Mouse (Mus musculus) midbrain, embryonic 14.5 days (tissue): Measurements from ENCODE around the gene Kndc1. TPM values are rescaled to one million over a fixed set of nuclear protein-coding genes. Genes with fewer than 3 reads are reported as not detected.

Experiments used
- ATAC-seq: fragments of 200-750 bp; cut with Nextera tagmentation; 2 replicates; pipeline ENCODE4 v1.8.0; 2017; ENCODE audit warnings: moderate number of reproducible peaks, moderate library complexity; ENCODE audit not compliant: low FRiP score, low TSS enrichment
- DNase-seq: peaks from one replicate; pipeline ENCODE4 v3.0.0-alpha.2; 2015
- H3K27ac ChIP-seq: fragments of 300-500 bp; sonication (generic); replicated peaks from 2 replicates; pipeline ENCODE4 v1.5.1; 2014; ENCODE audit warnings: mild to moderate bottlenecking, low read depth, low read length, moderate library complexity
- H3K27me3 ChIP-seq: fragments of 300-500 bp; sonication (generic); 2 replicates; pipeline ENCODE4 v1.6.1; 2014; ENCODE audit warnings: low read length, control low read depth, mixed read lengths; ENCODE audit not compliant: control insufficient read depth, insufficient read depth
- H3K36me3 ChIP-seq: fragments of 300-500 bp; sonication (generic); 2 replicates; pipeline ENCODE4 v1.6.1; 2014; ENCODE audit warnings: low read length, control low read depth; ENCODE audit not compliant: control insufficient read depth, insufficient read depth
- H3K4me1 ChIP-seq: fragments of 300-500 bp; sonication (generic); 2 replicates; pipeline ENCODE4 v1.6.1; 2014; ENCODE audit warnings: mild to moderate bottlenecking, antibody characterized with exemption, low read length, control low read depth; ENCODE audit not compliant: control insufficient read depth, insufficient read depth
- H3K4me2 ChIP-seq: fragments of 300-500 bp; sonication (generic); 2 replicates; pipeline ENCODE4 v1.6.1; 2014; ENCODE audit warnings: mild to moderate bottlenecking, low read length, moderate library complexity
- H3K4me3 ChIP-seq: fragments of 300-500 bp; sonication (generic); replicated peaks from 2 replicates; pipeline ENCODE4 v1.5.1; 2014; ENCODE audit warnings: low read depth, low read length
- H3K9ac ChIP-seq: fragments of 300-500 bp; sonication (generic); replicated peaks from 2 replicates; pipeline ENCODE4 v1.6.1; 2014; ENCODE audit warnings: mild to moderate bottlenecking, low read length, moderate library complexity
- H3K9me3 ChIP-seq: fragments of 300-500 bp; sonication (generic); 2 replicates; pipeline ENCODE4 v1.6.1; 2016; ENCODE audit warnings: low read length, control low read depth, mixed read lengths; ENCODE audit not compliant: control insufficient read depth
- whole genome bisulfite sequencing: fragments of 180-500 bp; shearing (Covaris S2); extraction: QIAGEN DNeasy Blood & Tissue Kit; methylation state at CpG from one replicate; pipeline ENCODE4 v1.1.7; 2014; 5-methylcytosine and 5-hydroxymethylcytosine counted together
- polyA plus RNA-seq: library from polyadenylated mRNA; unstranded; fragments of >200 nt; fragmentation: Nextera tagmentation; extraction: Ambion mirVana; gene quantifications from 2 replicates; pipeline ENCODE4 v1.2.1, GENCODE M21; 2014

Gene Kndc1
- polyA plus RNA-seq, 1 experiment from 2014 or later, result 20.6 TPM

DNA sequence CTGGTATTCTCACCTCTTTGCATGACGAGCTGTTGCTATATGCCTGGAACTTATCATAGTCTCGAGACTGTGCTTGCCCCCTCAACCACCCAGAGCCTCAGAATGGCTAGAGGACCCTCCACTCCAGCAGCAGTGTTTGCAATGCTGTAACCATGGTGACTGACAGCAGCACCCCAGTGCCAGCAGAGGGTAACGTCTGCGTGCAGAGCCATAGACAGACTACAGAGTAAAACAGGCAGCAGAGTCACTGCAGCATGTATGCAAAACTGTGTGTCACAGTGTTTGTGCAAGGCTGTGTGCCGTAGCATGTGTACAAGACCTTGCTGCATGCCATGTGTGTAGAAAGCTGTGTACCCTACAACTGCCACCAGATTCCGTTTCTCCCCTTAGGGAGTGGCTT, 15.0 kb downstream of the Kndc1 start:
- WGBS, result 35% methylated on average over 6 of the region's 6 CpGs
- ATAC-seq (no peak), DNase-seq (peak; percentile 53)
- Histone ChIP-seq H3K9me3 (no peaks in the 10 kb centered on the region), H3K4me2 (no peak overlapping the region), H3K27ac (peak overlapping the region; percentile 17; the same call in 1 of the 2 replicates), H3K4me1 (peaks cover 32% of the 10 kb centered on the region; the same call in 1 of the 2 replicates), H3K27me3 (peaks cover 14% of the 10 kb centered on the region; the same call in 1 of the 2 replicates), H3K4me3 (no peak overlapping the region), H3K9ac (no peak overlapping the region), H3K36me3 (no peaks in the 10 kb centered on the region)

- Histone ChIP-seq H3K4me1 (peaks cover 26% of the 10 kb centered on the region; the same call in 1 of the 2 replicates), H3K9ac (peak overlapping the region; percentile 21; the same call in 1 of the 2 replicates), H3K27ac (peak overlapping the region; percentile 17; the same call in 1 of the 2 replicates), H3K27me3 (peaks cover 20% of the 10 kb centered on the region; the same call in 1 of the 2 replicates), H3K36me3 (no peaks in the 10 kb centered on the region), H3K9me3 (no peaks in the 10 kb centered on the region), H3K4me3 (no peak overlapping the region), H3K4me2 (no peak overlapping the region)
- DNase-seq, result no peak
- no peak for ATAC-seq
- 60% methylated on average over 11 of the region's 11 CpGs for WGBS
Measured at GRCm38 (mm10) chr7:139910204-139910835, 15.8 kb downstream of the Kndc1 start.

- Histone ChIP-seq H3K4me2 (peak overlapping the region; percentile 47), H3K9me3 (no peaks in the 10 kb centered on the region), H3K4me1 (peaks cover 19% of the 10 kb centered on the region; the same call in 1 of the 2 replicates), H3K27ac (no peak overlapping the region), H3K4me3 (peak overlapping the region; percentile 18), H3K27me3 (peaks cover 25% of the 10 kb centered on the region; the same call in 1 of the 2 replicates), H3K36me3 (no peaks in the 10 kb centered on the region), H3K9ac (no peak overlapping the region)
- ATAC-seq, result no peak
- DNase-seq, result peak; percentile 48
- WGBS, result 10% methylated on average over 29 of the region's 29 CpGs
Measured at GRCm38 (mm10) chr7:139914141-139915047, 19.9 kb downstream of the Kndc1 start.

GRCm38 (mm10) chr7:139915646-139916257, 21.3 kb downstream of the Kndc1 start:
- Histone ChIP-seq H3K27me3 (peaks cover 27% of the 10 kb centered on the region; the same call in 1 of the 2 replicates), H3K9ac (0 out of 2 replicates have a peak overlapping the region, but pooled peaks have one; percentile 9), H3K4me3 (no peak overlapping the region), H3K9me3 (no peaks in the 10 kb centered on the region), H3K27ac (0 out of 2 replicates have a peak overlapping the region, but pooled peaks have one; percentile 45), H3K4me2 (peak overlapping the region; percentile 22), H3K4me1 (0 out of 2 replicates have a peak, but pooled peaks cover 9% of the 10 kb centered on the region), H3K36me3 (no peaks in the 10 kb centered on the region)
- ATAC-seq (no peak), DNase-seq (peak; percentile 40)
- 7% methylated on average over 14 of the region's 14 CpGs for WGBS

- Histone ChIP-seq H3K9ac (no peak overlapping the region), H3K36me3 (no peaks in the 10 kb centered on the region), H3K27me3 (peaks cover 27% of the 10 kb centered on the region; the same call in 1 of the 2 replicates), H3K9me3 (no peaks in the 10 kb centered on the region), H3K4me3 (no peak overlapping the region), H3K27ac (no peak overlapping the region), H3K4me2 (no peak overlapping the region), H3K4me1 (0 out of 2 replicates have a peak, but pooled peaks cover 9% of the 10 kb centered on the region)
- ATAC-seq (no peak), DNase-seq (peak; percentile 77)
- WGBS, result 0% methylated on average over 1 of the region's 1 CpGs
Measured at GRCm38 (mm10) chr7:139916345-139916744, 21.8 kb downstream of the Kndc1 start.

DNA sequence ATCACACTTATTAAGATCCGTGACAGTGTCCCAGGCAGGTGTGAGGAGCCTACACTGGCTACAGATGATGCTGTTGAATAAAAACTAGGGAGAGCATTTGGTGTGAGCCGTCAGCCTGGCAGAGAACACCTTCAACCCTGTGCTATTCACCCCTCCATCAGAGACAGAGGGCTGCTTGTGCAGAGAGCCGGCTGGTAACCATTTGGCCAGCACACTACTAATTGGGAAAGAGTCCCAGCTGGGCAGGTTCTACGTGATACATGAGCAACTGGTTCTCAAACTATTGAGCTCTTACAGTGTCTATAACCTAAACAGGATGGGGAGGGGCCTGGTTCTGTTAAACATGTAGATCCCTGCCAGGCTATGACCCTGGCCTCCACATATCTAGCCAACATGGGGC, 23.8 kb downstream of the Kndc1 start:
- no peak for ATAC-seq
- H3K27ac ChIP-seq, result no peak overlapping the region
- no peak overlapping the region for H3K4me3 ChIP-seq
- H3K9me3 ChIP-seq, result no peaks in the 10 kb centered on the region
- H3K4me1 ChIP-seq, result 0 out of 2 replicates have a peak, but pooled peaks cover 9% of the 10 kb centered on the region
- H3K27me3 ChIP-seq, result peaks cover 26% of the 10 kb centered on the region; the same call in 1 of the 2 replicates
- H3K9ac ChIP-seq, result no peak overlapping the region
- DNase-seq, result no peak
- H3K36me3 ChIP-seq, result no peaks in the 10 kb centered on the region
- no peak overlapping the region for H3K4me2 ChIP-seq
- 86% methylated on average over 4 of the region's 4 CpGs for WGBS

- Histone ChIP-seq H3K4me3 (no peak overlapping the region), H3K27me3 (no peaks in the 10 kb centered on the region; the same call in 1 of the 2 replicates), H3K9me3 (no peaks in the 10 kb centered on the region), H3K4me2 (no peak overlapping the region), H3K9ac (no peak overlapping the region), H3K4me1 (no peaks in the 10 kb centered on the region), H3K27ac (no peak overlapping the region), H3K36me3 (0 out of 2 replicates have a peak, but pooled peaks cover 13% of the 10 kb centered on the region)
- ATAC-seq (no peak), DNase-seq (peak; percentile 77)
- WGBS, result 18% methylated on average over 11 of the region's 11 CpGs
Measured at GRCm38 (mm10) chr7:139930732-139931131, 36.2 kb downstream of the Kndc1 start.

DNA sequence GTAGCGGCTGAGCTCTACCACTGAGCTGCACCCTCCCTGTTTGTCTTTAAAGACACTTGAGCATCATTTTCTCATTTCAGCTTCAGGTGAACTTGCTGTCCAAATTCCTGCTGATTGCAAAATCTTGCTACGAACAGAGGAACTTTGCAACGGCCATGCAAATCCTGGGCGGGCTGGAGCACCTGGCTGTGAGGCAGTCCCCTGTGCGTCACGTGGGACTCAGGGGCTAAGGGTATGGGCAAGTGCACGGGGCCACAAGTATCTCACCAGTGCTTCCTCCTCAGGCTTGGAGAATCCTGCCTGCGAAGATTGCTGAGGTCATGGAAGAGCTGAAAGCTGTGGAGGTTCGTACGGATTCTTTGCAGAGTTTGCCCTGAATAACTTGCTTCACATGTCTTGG, 42.2 kb downstream of the Kndc1 start:
- Histone ChIP-seq H3K36me3 (0 out of 2 replicates have a peak, but pooled peaks cover 3% of the 10 kb centered on the region), H3K9me3 (no peaks in the 10 kb centered on the region), H3K4me1 (no peaks in the 10 kb centered on the region), H3K27ac (no peak overlapping the region), H3K4me2 (no peak overlapping the region), H3K9ac (no peak overlapping the region), H3K4me3 (no peak overlapping the region), H3K27me3 (peaks cover 10% of the 10 kb centered on the region)
- 85% methylated on average over 10 of the region's 10 CpGs for WGBS
- no peak for DNase-seq
- no peak for ATAC-seq
